Mouse (Mus musculus): Measurements from ENCODE around the gene Patl1. TPM values are rescaled to one million over a fixed set of nuclear protein-coding genes. Genes with fewer than 3 reads are reported as not detected.
"Not testable (repeated sequence)": the region's sequence is repeated elsewhere in the genome, so short reads cannot be mapped to it uniquely, and the experiment has no call there.

Gene Patl1
- total and polyA plus RNA-seq, 2 experiments, result 2.8 to 8.1 TPM

- peaks cover 7% of the 10 kb centered on the region; the same call in 1 of the 2 replicates for H3K79me2 ChIP-seq (ENCODE audit: control insufficient read depth, insufficient read depth, low read length)
- DNase-seq (ENCODE audit: extremely low read depth, low read depth, low spot score), result no peak
- TF ChIP-seq CTCF (IDR thresholded peaks at IDR 0.05; ENCODE audit: low read depth, low read length), result no peak
- TF ChIP-seq POLR2A (IDR thresholded peaks at IDR 0.05; ENCODE audit: extremely low read depth, insufficient read depth, low read length), result no peak
- H3K4me1 ChIP-seq (ENCODE audit: control insufficient read depth, insufficient read depth, low read length), result peaks cover 3% of the 10 kb centered on the region
- H3K27me3 ChIP-seq (ENCODE audit: control insufficient read depth, insufficient read depth, low read length), result no peaks in the 10 kb centered on the region
- 2% methylated on average over 17 of the region's 17 CpGs for WGBS
- H3K27ac ChIP-seq (replicated peaks; ENCODE audit: insufficient read depth, low read depth, low read length), result peak overlapping the region; percentile 85
- peak overlapping the region; percentile 79 for H3K4me3 ChIP-seq (ENCODE audit: insufficient read depth, low read depth, low read length)
- peak overlapping the region; percentile 73 for H3K9ac ChIP-seq (ENCODE audit: low read depth, low read length)
- peaks cover 6% of the 10 kb centered on the region; the same call in 1 of the 2 replicates for H3K36me3 ChIP-seq (ENCODE audit: control insufficient read depth, insufficient read depth, low read length)
Measured at GRCm38 (mm10) chr19:11911603-11912002, 596 bp upstream of the Patl1 start.

GRCm38 (mm10) chr19:11912533-11913121, 428 bp downstream of the Patl1 start:
- peak; percentile 45 for DNase-seq (ENCODE audit: extremely low read depth, low read depth, low spot score)
- Histone ChIP-seq H3K79me2 (ENCODE audit: control insufficient read depth, insufficient read depth, low read length) (peaks cover 10% of the 10 kb centered on the region; the same call in 1 of the 2 replicates), H3K36me3 (ENCODE audit: control insufficient read depth, insufficient read depth, low read length) (peaks cover 9% of the 10 kb centered on the region), H3K4me3 (ENCODE audit: insufficient read depth, low read depth, low read length) (peak overlapping the region; percentile 97), H3K27me3 (ENCODE audit: control insufficient read depth, insufficient read depth, low read length) (no peaks in the 10 kb centered on the region), H3K4me1 (ENCODE audit: control insufficient read depth, insufficient read depth, low read length) (peaks cover 3% of the 10 kb centered on the region), H3K9ac (ENCODE audit: low read depth, low read length) (peak overlapping the region; percentile 94), H3K27ac (replicated peaks; ENCODE audit: insufficient read depth, low read depth, low read length) (peak overlapping the region; percentile 88)
- TF ChIP-seq CTCF (IDR thresholded peaks at IDR 0.05; ENCODE audit: low read depth, low read length) (no peak), POLR2A (IDR thresholded peaks at IDR 0.05; ENCODE audit: extremely low read depth, insufficient read depth, low read length) (no peak)
- under 1% methylated on average over 47 of the region's 54 CpGs for WGBS

- no peak for TF ChIP-seq CTCF (IDR thresholded peaks at IDR 0.05; ENCODE audit: low read depth, low read length)
- TF ChIP-seq POLR2A (IDR thresholded peaks at IDR 0.05; ENCODE audit: extremely low read depth, insufficient read depth, low read length), result no peak
- Histone ChIP-seq H3K27ac (replicated peaks; ENCODE audit: insufficient read depth, low read depth, low read length) (no peak overlapping the region), H3K9ac (ENCODE audit: low read depth, low read length) (no peak overlapping the region), H3K4me1 (ENCODE audit: control insufficient read depth, insufficient read depth, low read length) (peaks cover 3% of the 10 kb centered on the region), H3K79me2 (ENCODE audit: control insufficient read depth, insufficient read depth, low read length) (peaks cover 10% of the 10 kb centered on the region; the same call in 1 of the 2 replicates), H3K36me3 (ENCODE audit: control insufficient read depth, insufficient read depth, low read length) (peaks cover 19% of the 10 kb centered on the region), H3K27me3 (ENCODE audit: control insufficient read depth, insufficient read depth, low read length) (no peaks in the 10 kb centered on the region), H3K4me3 (ENCODE audit: insufficient read depth, low read depth, low read length) (no peak overlapping the region)
- 5% methylated on average over 2 of the region's 2 CpGs for WGBS
- DNase-seq (ENCODE audit: extremely low read depth, low read depth, low spot score), result peak; percentile 82
Measured at GRCm38 (mm10) chr19:11915804-11916203, 3.6 kb downstream of the Patl1 start.

GRCm38 (mm10) chr19:11922068-11922467, 9.9 kb downstream of the Patl1 start:
- DNase-seq (ENCODE audit: extremely low read depth, low read depth, low spot score), result no peak
- WGBS, result 96% methylated on average over 1 of the region's 1 CpGs
- H3K36me3 ChIP-seq (ENCODE audit: control insufficient read depth, insufficient read depth, low read length), result peaks cover 57% of the 10 kb centered on the region
- peaks cover 3% of the 10 kb centered on the region; the same call in 1 of the 2 replicates for H3K79me2 ChIP-seq (ENCODE audit: control insufficient read depth, insufficient read depth, low read length)
- H3K9ac ChIP-seq (ENCODE audit: low read depth, low read length), result no peak overlapping the region
- no peak overlapping the region for H3K4me3 ChIP-seq (ENCODE audit: insufficient read depth, low read depth, low read length)
- no peaks in the 10 kb centered on the region for H3K27me3 ChIP-seq (ENCODE audit: control insufficient read depth, insufficient read depth, low read length)
- TF ChIP-seq POLR2A (IDR thresholded peaks at IDR 0.05; ENCODE audit: extremely low read depth, insufficient read depth, low read length), result no peak
- no peak for TF ChIP-seq CTCF (IDR thresholded peaks at IDR 0.05; ENCODE audit: low read depth, low read length)
- no peak overlapping the region for H3K27ac ChIP-seq (replicated peaks; ENCODE audit: insufficient read depth, low read depth, low read length)
- H3K4me1 ChIP-seq (ENCODE audit: control insufficient read depth, insufficient read depth, low read length), result no peaks in the 10 kb centered on the region

- not testable (repeated sequence) for H3K27ac ChIP-seq (replicated peaks; ENCODE audit: insufficient read depth, low read depth, low read length); H3K27me3 ChIP-seq (ENCODE audit: control insufficient read depth, insufficient read depth, low read length); DNase-seq (ENCODE audit: extremely low read depth, low read depth, low spot score); H3K4me3 ChIP-seq (ENCODE audit: insufficient read depth, low read depth, low read length); H3K4me1 ChIP-seq (ENCODE audit: control insufficient read depth, insufficient read depth, low read length); H3K79me2 ChIP-seq (ENCODE audit: control insufficient read depth, insufficient read depth, low read length); H3K9ac ChIP-seq (ENCODE audit: low read depth, low read length)
- WGBS, result 98% methylated on average over 2 of the region's 2 CpGs
- peaks cover 57% of the 10 kb centered on the region for H3K36me3 ChIP-seq (ENCODE audit: control insufficient read depth, insufficient read depth, low read length)
Measured at GRCm38 (mm10) chr19:11922515-11922914, 10.3 kb downstream of the Patl1 start.

- Histone ChIP-seq H3K4me3 (ENCODE audit: insufficient read depth, low read depth, low read length) (no peak overlapping the region), H3K27ac (replicated peaks; ENCODE audit: insufficient read depth, low read depth, low read length) (no peak overlapping the region), H3K9ac (ENCODE audit: low read depth, low read length) (no peak overlapping the region), H3K36me3 (ENCODE audit: control insufficient read depth, insufficient read depth, low read length) (peaks cover 66% of the 10 kb centered on the region), H3K4me1 (ENCODE audit: control insufficient read depth, insufficient read depth, low read length) (no peaks in the 10 kb centered on the region), H3K27me3 (ENCODE audit: control insufficient read depth, insufficient read depth, low read length) (no peaks in the 10 kb centered on the region), H3K79me2 (ENCODE audit: control insufficient read depth, insufficient read depth, low read length) (no peaks in the 10 kb centered on the region)
- no peak for TF ChIP-seq CTCF (IDR thresholded peaks at IDR 0.05; ENCODE audit: low read depth, low read length)
- TF ChIP-seq POLR2A (IDR thresholded peaks at IDR 0.05; ENCODE audit: extremely low read depth, insufficient read depth, low read length), result no peak
- DNase-seq (ENCODE audit: extremely low read depth, low read depth, low spot score), result no peak
- WGBS, result 98% methylated on average over 2 of the region's 2 CpGs
Measured at GRCm38 (mm10) chr19:11926380-11926779, 14.2 kb downstream of the Patl1 start.
